Mouse (Mus musculus) forebrain, embryonic 11.5 days (tissue): ENCODE results near the gene Fam174b. TPM values are rescaled to one million over a fixed set of nuclear protein-coding genes. Genes with fewer than 3 reads are reported as not detected.
A peak's percentile ranks its signal among the peaks of the same experiment; 100 is the strongest.

Experiments
- ATAC-seq: fragments of 200-750 bp; cut with Nextera tagmentation; replicated peaks from 2 replicates; pipeline ENCODE4 v1.8.0; 2017; ENCODE audit warnings: moderate TSS enrichment; ENCODE audit not compliant: low FRiP score
- DNase-seq: peaks from one replicate; pipeline ENCODE4 v3.0.0-alpha.2; 2017; ENCODE audit warnings: low spot score
- H3K27ac ChIP-seq: fragments of 300-500 bp; sonication (generic); 2 replicates; pipeline ENCODE4 v1.5.1; 2014; ENCODE audit warnings: low read depth, low read length
- H3K27me3 ChIP-seq: fragments of 300-500 bp; sonication (generic); 2 replicates; pipeline ENCODE4 v1.6.1; 2014; ENCODE audit warnings: mild to moderate bottlenecking, low read length, mixed read lengths; ENCODE audit not compliant: control insufficient read depth, insufficient read depth
- H3K36me3 ChIP-seq: fragments of 300-500 bp; sonication (generic); 2 replicates; pipeline ENCODE4 v1.6.1; 2014; ENCODE audit warnings: mild to moderate bottlenecking, low read length, moderate library complexity, mixed read lengths; ENCODE audit not compliant: control insufficient read depth, insufficient read depth
- H3K4me1 ChIP-seq: fragments of 300-500 bp; sonication (generic); replicated peaks from 2 replicates; pipeline ENCODE4 v1.6.1; 2014; ENCODE audit warnings: low read length, mixed read lengths; ENCODE audit not compliant: control insufficient read depth, insufficient read depth
- H3K4me2 ChIP-seq: fragments of 300-500 bp; sonication (generic); 2 replicates; pipeline ENCODE4 v1.6.1; 2014; ENCODE audit warnings: low read depth, mild to moderate bottlenecking, low read length, moderate library complexity, mixed read lengths; ENCODE audit not compliant: severe bottlenecking
- H3K4me3 ChIP-seq: fragments of 300-500 bp; sonication (generic); 2 replicates; pipeline ENCODE4 v1.5.1; 2014; ENCODE audit warnings: low read depth, low read length
- H3K9ac ChIP-seq: fragments of 300-500 bp; sonication (generic); 2 replicates; pipeline ENCODE4 v1.6.1; 2014; ENCODE audit warnings: low read length
- H3K9me3 ChIP-seq: fragments of 300-500 bp; sonication (generic); 2 replicates; pipeline ENCODE4 v1.6.1; 2016; ENCODE audit warnings: low read length, mixed read lengths; ENCODE audit not compliant: control insufficient read depth
- WGBS: fragments of 180-500 bp; shearing (Covaris S2); extraction: QIAGEN DNeasy Blood & Tissue Kit; methylation state at CpG from one replicate; pipeline ENCODE4 v1.1.7; 2014; 5-methylcytosine and 5-hydroxymethylcytosine counted together
- polyA plus RNA-seq: library from polyadenylated mRNA; unstranded; fragments of >200 nt; fragmentation: Nextera tagmentation; extraction: Ambion mirVana; gene quantifications from 2 replicates; pipeline ENCODE4 v1.2.1, GENCODE M21; 2014

Fam174b gene
- 19.7 and 20.3 TPM in 2 replicates for polyA plus RNA-seq

GRCm38 (mm10) chr7:73740111-73741035 lies at the start of gene Fam174b:
TSS of gene Fam174b (plus strand) at chr7:73740302.
- 1% methylated on average over 94 of the region's 94 CpGs for WGBS
- DNase-seq: peak; percentile 78
- peaks cover 14% of the 10 kb centered on the region for H3K27me3 ChIP-seq

GRCm38 (mm10) chr7:73697092-73697491 lies 43.0 kb upstream of the Fam174b start:
- no peaks in the 10 kb centered on the region for H3K9me3 ChIP-seq
- ATAC-seq: no peak
- no peak for DNase-seq
- no peak overlapping the region for H3K4me3 ChIP-seq
- 87% methylated on average over 3 of the region's 3 CpGs for WGBS
- H3K27ac ChIP-seq: no peak overlapping the region
- H3K36me3 ChIP-seq: no peaks in the 10 kb centered on the region
- no peaks in the 10 kb centered on the region for H3K4me1 ChIP-seq
- H3K9ac ChIP-seq: no peak overlapping the region
- no peak overlapping the region for H3K4me2 ChIP-seq
- no peaks in the 10 kb centered on the region for H3K27me3 ChIP-seq

More at GRCm38 (mm10) chr7:73740111-73741035, at the start of gene Fam174b:
- H3K9ac ChIP-seq: peak within 1 kb of the TSS; percentile 60
- H3K9me3 ChIP-seq: no peaks in the 10 kb centered on the region
- no peak within 1 kb of the TSS for H3K27ac ChIP-seq
- no peaks in the 10 kb centered on the region for H3K4me1 ChIP-seq
- peak; percentile 82 for ATAC-seq
- peak within 1 kb of the TSS; percentile 54 for H3K4me3 ChIP-seq
- no peaks in the 10 kb centered on the region for H3K36me3 ChIP-seq
- peak within 1 kb of the TSS; percentile 98 for H3K4me2 ChIP-seq

GRCm38 (mm10) chr7:73704305-73704704 lies 35.8 kb upstream of the Fam174b start:
- Histone ChIP-seq H3K27ac (no peak overlapping the region), H3K4me1 (no peaks in the 10 kb centered on the region), H3K36me3 (no peaks in the 10 kb centered on the region), H3K9me3 (no peaks in the 10 kb centered on the region), H3K27me3 (no peaks in the 10 kb centered on the region), H3K9ac (no peak overlapping the region), H3K4me2 (no peak overlapping the region), H3K4me3 (no peak overlapping the region)
- no peak for DNase-seq
- ATAC-seq: no peak

GRCm38 (mm10) chr7:73713506-73713905 lies 26.6 kb upstream of the Fam174b start:
- H3K4me3 ChIP-seq: no peak overlapping the region
- 90% methylated on average over 8 of the region's 8 CpGs for WGBS
- H3K27ac ChIP-seq: no peak overlapping the region
- DNase-seq (no peak), ATAC-seq (no peak)
- H3K9ac ChIP-seq: no peak overlapping the region
- no peaks in the 10 kb centered on the region for H3K9me3 ChIP-seq
- H3K36me3 ChIP-seq: no peaks in the 10 kb centered on the region
- H3K27me3 ChIP-seq: no peaks in the 10 kb centered on the region
- no peaks in the 10 kb centered on the region for H3K4me1 ChIP-seq
- H3K4me2 ChIP-seq: no peak overlapping the region

- Histone ChIP-seq H3K36me3 (no peaks in the 10 kb centered on the region), H3K9ac (no peak overlapping the region), H3K4me3 (no peak overlapping the region), H3K4me2 (no peak overlapping the region), H3K27ac (no peak overlapping the region), H3K27me3 (no peaks in the 10 kb centered on the region), H3K4me1 (no peaks in the 10 kb centered on the region), H3K9me3 (no peaks in the 10 kb centered on the region)
- 65% methylated on average over 15 of the region's 15 CpGs for WGBS
- ATAC-seq: peak; percentile 60; the same call in 1 of the 2 replicates
- DNase-seq: peak; percentile 54
Observed at GRCm38 (mm10) chr7:73715928-73716749, 24.0 kb upstream of the Fam174b start.

- no peak for DNase-seq
- no peak for ATAC-seq
- no peak overlapping the region for H3K4me3 ChIP-seq
- H3K4me1 ChIP-seq: no peaks in the 10 kb centered on the region
- WGBS: 81% methylated on average over 3 of the region's 3 CpGs
- no peaks in the 10 kb centered on the region for H3K36me3 ChIP-seq
- H3K9me3 ChIP-seq: no peaks in the 10 kb centered on the region
- no peak overlapping the region for H3K9ac ChIP-seq
- H3K27ac ChIP-seq: no peak overlapping the region
- no peaks in the 10 kb centered on the region for H3K27me3 ChIP-seq
- no peak overlapping the region for H3K4me2 ChIP-seq
Observed at GRCm38 (mm10) chr7:73716841-73717240, 23.3 kb upstream of the Fam174b start.

- no peak for DNase-seq
- no peaks in the 10 kb centered on the region for H3K36me3 ChIP-seq
Observed at GRCm38 (mm10) chr7:73718031-73718430, 22.1 kb upstream of the Fam174b start.

GRCm38 (mm10) chr7:73718497-73719007 lies 21.6 kb upstream of the Fam174b start:
- no peak overlapping the region for H3K27ac ChIP-seq
- H3K27me3 ChIP-seq: no peaks in the 10 kb centered on the region
- H3K4me1 ChIP-seq: no peaks in the 10 kb centered on the region
- no peaks in the 10 kb centered on the region for H3K9me3 ChIP-seq
- no peak overlapping the region for H3K4me2 ChIP-seq
- 74% methylated on average over 5 of the region's 5 CpGs for WGBS
- H3K4me3 ChIP-seq: no peak overlapping the region
- ATAC-seq (no peak), DNase-seq (no peak)
- no peak overlapping the region for H3K9ac ChIP-seq
- no peaks in the 10 kb centered on the region for H3K36me3 ChIP-seq

More at GRCm38 (mm10) chr7:73718031-73718430, 22.1 kb upstream of the Fam174b start:
- no peak overlapping the region for H3K27ac ChIP-seq
- no peak overlapping the region for H3K4me2 ChIP-seq
- H3K9ac ChIP-seq: no peak overlapping the region
- no peaks in the 10 kb centered on the region for H3K9me3 ChIP-seq
- no peaks in the 10 kb centered on the region for H3K27me3 ChIP-seq
- H3K4me1 ChIP-seq: no peaks in the 10 kb centered on the region
- no peak overlapping the region for H3K4me3 ChIP-seq
- ATAC-seq: no peak
- WGBS: 87% methylated on average over 10 of the region's 10 CpGs
